Mouse (Mus musculus): ENCODE data around the gene Gatad2a.
A peak's percentile ranks its signal among the peaks of the same experiment; 100 is the strongest.

The Gatad2a gene

GRCm38 (mm10) chr8:69874654-69875053 lies 121.5 kb downstream of the Gatad2a start:
- no peak for DNase-seq (ENCODE audit: low read depth, low spot score)

- peak; percentile 70 for DNase-seq (ENCODE audit: low read depth, low spot score)
Measured at GRCm38 (mm10) chr8:69874155-69874554, 122.0 kb downstream of the Gatad2a start.

GRCm38 (mm10) chr8:69870907-69871306 lies 125.3 kb downstream of the Gatad2a start:
- no peak for DNase-seq (ENCODE audit: low read depth, low spot score)

DNA sequence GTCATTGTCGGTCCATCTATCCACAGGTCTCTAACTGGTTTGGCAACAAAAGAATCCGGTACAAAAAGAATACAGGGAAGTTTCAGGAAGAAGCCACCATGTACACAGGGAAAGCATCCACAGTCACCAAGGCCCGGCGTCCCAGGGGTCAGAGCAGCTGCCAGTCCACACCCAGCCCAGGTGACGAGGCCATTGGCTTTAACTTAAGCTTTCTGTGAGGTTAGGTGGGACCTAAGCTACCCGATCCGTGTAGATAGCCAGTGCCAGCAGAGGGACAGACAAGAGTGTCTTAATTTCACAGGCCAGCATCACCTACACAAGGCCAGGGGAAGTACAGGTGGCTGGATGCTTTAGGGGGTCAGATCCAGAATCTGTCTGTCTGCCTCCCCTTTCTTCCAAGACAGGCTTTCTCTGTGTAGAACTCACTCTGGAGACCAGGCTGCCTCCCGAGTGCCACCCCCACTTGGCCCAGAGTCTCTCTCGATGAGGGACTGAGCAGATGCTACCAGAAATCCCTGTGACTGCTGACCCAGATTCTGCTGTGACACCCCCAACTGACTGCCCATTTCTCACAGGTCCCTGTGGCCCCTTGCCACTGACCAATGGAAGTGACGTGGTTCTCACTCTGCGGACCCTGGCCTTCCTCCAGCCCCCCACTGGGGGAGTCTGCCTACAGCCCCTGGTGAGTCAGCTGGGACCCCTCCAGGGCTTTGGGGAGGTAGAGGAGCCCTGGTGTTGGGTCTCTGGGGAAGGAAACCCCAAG lies 126.0 kb downstream of the Gatad2a start:
- DNase-seq (ENCODE audit: low read depth, low spot score) = no peak

- DNase-seq (ENCODE audit: low read depth, low spot score) = no peak
Measured at GRCm38 (mm10) chr8:69867696-69868326, 128.4 kb downstream of the Gatad2a start.

DNA sequence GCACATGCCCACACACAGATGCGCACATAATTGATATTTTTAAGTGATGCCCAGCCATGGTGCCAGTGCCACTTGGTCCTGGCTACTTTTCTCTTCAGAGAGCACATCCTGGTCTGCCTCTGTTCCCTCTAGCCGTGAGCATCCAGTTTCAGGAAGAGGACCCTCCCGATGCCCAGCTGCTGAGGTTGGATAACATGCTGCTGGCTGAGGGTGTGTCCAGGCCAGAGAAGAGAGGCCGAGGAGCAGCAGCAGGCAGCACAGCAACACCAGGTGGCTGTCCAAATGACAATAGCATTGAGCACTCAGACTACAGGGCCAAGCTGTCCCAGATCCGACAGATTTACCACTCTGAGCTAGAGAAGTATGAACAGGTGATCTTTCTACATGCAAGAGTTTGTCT lies 132.0 kb downstream of the Gatad2a start:
- no peak for DNase-seq (ENCODE audit: low read depth, low spot score)

DNA sequence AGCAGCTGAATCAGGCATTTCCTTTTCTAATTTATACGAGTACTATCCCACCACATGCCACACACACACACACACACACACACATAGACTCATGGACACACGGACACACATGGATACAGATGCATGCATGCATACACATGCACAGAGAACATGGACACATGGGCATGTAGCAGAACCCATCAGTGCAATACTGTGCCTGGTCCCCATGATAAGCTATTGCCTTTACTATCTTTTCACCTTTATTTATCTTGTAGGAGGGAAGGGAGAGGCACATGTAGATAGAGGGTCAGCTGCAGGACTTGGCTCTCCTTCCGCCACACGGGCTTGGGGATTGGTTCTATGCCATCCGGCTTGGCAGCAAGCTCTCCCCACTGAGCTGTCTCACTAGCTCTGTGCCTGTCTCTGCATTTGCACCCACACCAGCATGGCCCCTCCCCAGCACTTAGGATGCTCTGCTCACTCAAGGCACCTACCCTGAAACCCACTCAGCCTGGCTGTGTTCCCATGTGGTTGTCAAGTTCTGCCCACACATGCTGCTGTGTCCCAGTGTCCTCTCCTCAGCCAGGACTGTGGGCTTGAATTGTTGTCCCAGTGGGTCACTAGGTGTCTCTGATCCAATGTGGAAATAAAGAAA lies 132.7 kb downstream of the Gatad2a start:
- no peak for DNase-seq (ENCODE audit: low read depth, low spot score)

DNA sequence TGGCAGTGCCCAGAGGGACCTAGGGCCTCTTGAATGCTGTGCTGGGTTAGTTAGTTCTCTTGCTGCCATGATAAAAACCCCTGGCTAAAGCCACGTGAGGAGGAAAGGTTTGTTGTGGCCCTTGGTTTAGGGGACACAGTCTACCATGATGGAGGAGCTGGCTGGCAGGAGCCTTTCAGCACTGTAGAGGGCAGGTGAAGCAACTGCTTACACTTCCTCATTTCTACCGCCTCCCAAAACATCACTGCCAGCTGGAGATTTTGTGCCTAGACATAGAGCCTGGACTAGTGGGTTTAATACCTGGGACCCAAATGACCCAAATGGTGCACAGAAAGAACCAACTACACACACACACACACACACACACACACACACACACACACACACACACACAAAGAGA lies 134.9 kb downstream of the Gatad2a start:
- no peak for DNase-seq (ENCODE audit: low read depth, low spot score)

DNA sequence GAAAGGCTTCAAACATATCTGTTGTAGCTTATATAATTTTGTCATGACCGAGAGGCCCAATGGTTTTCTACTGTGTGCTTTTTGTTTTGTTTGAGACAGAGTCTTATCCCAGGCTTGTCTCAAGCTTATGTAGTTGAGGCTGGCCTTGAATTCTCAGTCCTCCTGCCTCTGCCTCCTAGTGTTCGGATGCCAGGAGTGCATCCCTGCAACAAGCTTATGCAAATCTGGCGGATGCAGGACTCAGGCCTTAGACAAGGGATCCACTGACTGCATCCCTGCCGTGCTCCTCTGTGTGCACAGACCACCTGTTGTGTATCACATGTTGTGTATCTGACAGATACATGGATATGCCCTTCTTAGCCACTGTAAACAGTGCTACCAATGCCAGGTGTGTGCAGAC lies 135.4 kb downstream of the Gatad2a start:
- peak; percentile 82 for DNase-seq (ENCODE audit: low read depth, low spot score)
